Mouse (Mus musculus) midbrain, embryonic 11.5 days (tissue): Measurements from ENCODE around the gene Tuba1b. TPM values are rescaled to one million over a fixed set of nuclear protein-coding genes. Genes with fewer than 3 reads are reported as not detected.
"Not testable (repeated sequence)": the region's sequence is repeated elsewhere in the genome, so short reads cannot be mapped to it uniquely, and the experiment has no call there.

Experiments
- ATAC-seq: fragments of 200-750 bp; cut with Nextera tagmentation; 2 replicates; pipeline ENCODE4 v1.8.0; 2017; ENCODE audit warnings: moderate TSS enrichment, moderate library complexity; ENCODE audit not compliant: low FRiP score
- DNase-seq: peaks from one replicate; pipeline ENCODE4 v3.0.0; 2015; ENCODE audit warnings: low spot score; ENCODE audit errors: missing footprints
- H3K27ac ChIP-seq: fragments of 300-500 bp; sonication (generic); 2 replicates; pipeline ENCODE4 v1.5.1; 2014; ENCODE audit warnings: low read depth, low read length
- H3K27me3 ChIP-seq: fragments of 300-500 bp; sonication (generic); 2 replicates; pipeline ENCODE4 v1.6.1; 2014; ENCODE audit warnings: mild to moderate bottlenecking, low read length, moderate library complexity, mixed read lengths; ENCODE audit not compliant: control insufficient read depth, insufficient read depth
- H3K36me3 ChIP-seq: fragments of 300-500 bp; sonication (generic); 2 replicates; pipeline ENCODE4 v1.6.1; 2014; ENCODE audit warnings: mild to moderate bottlenecking, low read length, moderate library complexity, mixed read lengths; ENCODE audit not compliant: control insufficient read depth, insufficient read depth
- H3K4me1 ChIP-seq: fragments of 300-500 bp; sonication (generic); 2 replicates; pipeline ENCODE4 v1.6.1; 2014; ENCODE audit warnings: low read length; ENCODE audit not compliant: control insufficient read depth, insufficient read depth
- H3K4me2 ChIP-seq: fragments of 300-500 bp; sonication (generic); 2 replicates; pipeline ENCODE4 v1.6.1; 2014; ENCODE audit warnings: mild to moderate bottlenecking, moderate library complexity
- H3K4me3 ChIP-seq: fragments of 300-500 bp; sonication (generic); 2 replicates; pipeline ENCODE4 v1.5.1; 2014; ENCODE audit warnings: low read depth, low read length
- H3K9ac ChIP-seq: fragments of 300-500 bp; sonication (generic); 2 replicates; pipeline ENCODE4 v1.6.1; 2014; ENCODE audit warnings: low read length
- H3K9me3 ChIP-seq: fragments of 300-500 bp; sonication (generic); 2 replicates; pipeline ENCODE4 v1.6.1; 2016; ENCODE audit warnings: low read length; ENCODE audit not compliant: control insufficient read depth
- WGBS: fragments of 180-500 bp; shearing (Covaris S2); extraction: QIAGEN DNeasy Blood & Tissue Kit; methylation state at CpG from one replicate; pipeline ENCODE4 v1.1.7; 2014; 5-methylcytosine and 5-hydroxymethylcytosine counted together
- polyA plus RNA-seq: library from polyadenylated mRNA; unstranded; fragments of >200 nt; fragmentation: Nextera tagmentation; extraction: Ambion mirVana; gene quantifications from 2 replicates; pipeline ENCODE4 v1.2.1, GENCODE M21; 2014

The Tuba1b gene
- polyA plus RNA-seq, 1 experiment from 2014 or later: 2,255 TPM

- Histone ChIP-seq H3K9me3 (no peaks in the 10 kb centered on the region), H3K4me1 (peaks cover 23% of the 10 kb centered on the region), H3K4me3 (no peak overlapping the region), H3K9ac (no peak overlapping the region), H3K27me3 (no peaks in the 10 kb centered on the region), H3K27ac (peak overlapping the region; percentile 98; the same call in 1 of the 2 replicates), H3K36me3 (no peaks in the 10 kb centered on the region), H3K4me2 (no peak overlapping the region)
- ATAC-seq (no peak), DNase-seq (no peak)
- 83% methylated on average over 4 of the region's 4 CpGs for WGBS
Measured at GRCm38 (mm10) chr15:98956000-98956399, 21.6 kb upstream of the Tuba1b start.

- no peaks in the 10 kb centered on the region for H3K27me3 ChIP-seq
- no peak for DNase-seq
- H3K27ac ChIP-seq: peak overlapping the region; percentile 98
- H3K9me3 ChIP-seq: no peaks in the 10 kb centered on the region
- peak overlapping the region; percentile 52 for H3K4me2 ChIP-seq
- ATAC-seq: no peak
- peak overlapping the region; percentile 59 for H3K9ac ChIP-seq
- WGBS: 64% methylated on average over 4 of the region's 4 CpGs
- peaks cover 23% of the 10 kb centered on the region for H3K4me1 ChIP-seq
- no peaks in the 10 kb centered on the region for H3K36me3 ChIP-seq
- H3K4me3 ChIP-seq: peak overlapping the region; percentile 14; the same call in 1 of the 2 replicates
Measured at GRCm38 (mm10) chr15:98955324-98955723, 21.0 kb upstream of the Tuba1b start.

GRCm38 (mm10) chr15:98954425-98955253, 20.3 kb upstream of the Tuba1b start:
- peaks cover 23% of the 10 kb centered on the region for H3K4me1 ChIP-seq
- peak; percentile 96 for DNase-seq
- H3K27me3 ChIP-seq: no peaks in the 10 kb centered on the region
- H3K9ac ChIP-seq: peak overlapping the region; percentile 59
- peak overlapping the region; percentile 98 for H3K27ac ChIP-seq
- WGBS: 8% methylated on average over 14 of the region's 14 CpGs
- no peaks in the 10 kb centered on the region for H3K9me3 ChIP-seq
- peak overlapping the region; percentile 52 for H3K4me2 ChIP-seq
- no peaks in the 10 kb centered on the region for H3K36me3 ChIP-seq
- no peak for ATAC-seq
- peak overlapping the region; percentile 14 for H3K4me3 ChIP-seq

- H3K4me2 ChIP-seq: peak within 1 kb of the TSS; percentile 74
- H3K27me3 ChIP-seq: no peaks in the 10 kb centered on the region
- H3K9ac ChIP-seq: peak within 1 kb of the TSS; percentile 97
- peaks cover 26% of the 10 kb centered on the region for H3K4me1 ChIP-seq
- H3K4me3 ChIP-seq: peak within 1 kb of the TSS; percentile 69
- ATAC-seq (peak; percentile 99), DNase-seq (peak; percentile 100)
- H3K27ac ChIP-seq: peak within 1 kb of the TSS; percentile 98
- 3% methylated on average over 25 of the region's 28 CpGs for WGBS
- no peaks in the 10 kb centered on the region for H3K36me3 ChIP-seq
- H3K9me3 ChIP-seq: no peaks in the 10 kb centered on the region
Measured at GRCm38 (mm10) chr15:98953401-98954356, 19.3 kb upstream of the Tuba1b start, which contains the start of the genes Gm49450 and Tuba1a. TSS of gene Gm49450 (minus strand) at chr15:98953551. TSS of gene Tuba1a (minus strand) at chr15:98953703.

- Histone ChIP-seq H3K36me3 (no peaks in the 10 kb centered on the region), H3K9me3 (no peaks in the 10 kb centered on the region), H3K27ac (peak overlapping the region; percentile 98), H3K27me3 (no peaks in the 10 kb centered on the region), H3K4me1 (peaks cover 26% of the 10 kb centered on the region), H3K4me2 (peak overlapping the region; percentile 74; the same call in 1 of the 2 replicates), H3K9ac (peak overlapping the region; percentile 97), H3K4me3 (peak overlapping the region; percentile 69)
- DNase-seq: peak; percentile 96
- peak; percentile 75 for ATAC-seq
- WGBS: under 1% methylated on average over 41 of the region's 41 CpGs
Measured at GRCm38 (mm10) chr15:98952751-98953400, 18.5 kb upstream of the Tuba1b start.

- H3K36me3 ChIP-seq: no peaks in the 10 kb centered on the region
- H3K4me2 ChIP-seq: peak overlapping the region; percentile 74
- H3K4me3 ChIP-seq: peak overlapping the region; percentile 69
- DNase-seq (peak; percentile 94), ATAC-seq (no peak)
- H3K27me3 ChIP-seq: no peaks in the 10 kb centered on the region
- peak overlapping the region; percentile 98 for H3K27ac ChIP-seq
- WGBS: 20% methylated on average over 5 of the region's 5 CpGs
- peaks cover 26% of the 10 kb centered on the region for H3K4me1 ChIP-seq
- no peaks in the 10 kb centered on the region for H3K9me3 ChIP-seq
- H3K9ac ChIP-seq: peak overlapping the region; percentile 97
Measured at GRCm38 (mm10) chr15:98952063-98952455, 17.7 kb upstream of the Tuba1b start.

- Histone ChIP-seq H3K4me1 (peaks cover 25% of the 10 kb centered on the region), H3K4me2 (peak overlapping the region; percentile 74), H3K9ac (peak overlapping the region; percentile 97), H3K4me3 (peak overlapping the region; percentile 69)
- not testable (repeated sequence) for DNase-seq, H3K36me3 ChIP-seq, H3K9me3 ChIP-seq, H3K27me3 ChIP-seq, ATAC-seq, H3K27ac ChIP-seq
- 88% methylated on average over 11 of the region's 15 CpGs for WGBS
Measured at GRCm38 (mm10) chr15:98951122-98952062, 17.0 kb upstream of the Tuba1b start.

- no peaks in the 10 kb centered on the region for H3K27me3 ChIP-seq
- no peak overlapping the region for H3K27ac ChIP-seq
- H3K9ac ChIP-seq: no peak overlapping the region
- no peak overlapping the region; the same call in 1 of the 2 replicates for H3K4me3 ChIP-seq
- ATAC-seq (no peak), DNase-seq (peak; percentile 90)
- 64% methylated on average over 3 of the region's 3 CpGs for WGBS
- peak overlapping the region; percentile 21; the same call in 1 of the 2 replicates for H3K4me2 ChIP-seq
- peaks cover 8% of the 10 kb centered on the region; the same call in 1 of the 2 replicates for H3K4me1 ChIP-seq
- H3K9me3 ChIP-seq: no peaks in the 10 kb centered on the region; the same call in 1 of the 2 replicates
- H3K36me3 ChIP-seq: no peaks in the 10 kb centered on the region
Measured at GRCm38 (mm10) chr15:98949607-98949892, 15.2 kb upstream of the Tuba1b start.
